Mouse (Mus musculus) C2C12 (cell line): ENCODE results near the gene Cdc34. TPM values are rescaled to one million over a fixed set of nuclear protein-coding genes. Genes with fewer than 3 reads are reported as not detected.
A peak's percentile ranks its signal among the peaks of the same experiment; 100 is the strongest.

Experiments
- H3K27me3 ChIP-seq: one replicate; pipeline ENCODE4 v1.6.1; 2011; ENCODE audit not compliant: control insufficient read depth, insufficient read depth, insufficient read length
- H3K36me3 ChIP-seq: one replicate; pipeline ENCODE4 v1.6.1; 2011; ENCODE audit not compliant: control insufficient read depth, insufficient read depth
- H3K4me3 ChIP-seq: one replicate; pipeline ENCODE4 v1.5.1; 2011; ENCODE audit warnings: mild to moderate bottlenecking, control low read depth; ENCODE audit not compliant: poor library complexity, insufficient read depth, severe bottlenecking
- H3K79me2 ChIP-seq: one replicate; pipeline ENCODE4 v1.6.1; 2011; ENCODE audit not compliant: control insufficient read depth, insufficient read depth
- H3K79me3 ChIP-seq: one replicate; pipeline ENCODE4 v1.6.1; 2011; ENCODE audit warnings: low read depth, control low read depth
- H3ac ChIP-seq: one replicate; pipeline ENCODE3; 2011; ENCODE audit warnings: low read depth; ENCODE audit not compliant: control insufficient read depth, insufficient read length
- CEBPB ChIP-seq: IDR thresholded peaks from one replicate; pipeline ENCODE4 v1.6.1; 2011; ENCODE audit warnings: low read depth, mild to moderate bottlenecking, control low read depth, moderate library complexity
- CTCF ChIP-seq: IDR thresholded peaks from one replicate; pipeline ENCODE4 v1.5.1; 2011; ENCODE audit not compliant: control insufficient read depth, insufficient read depth, insufficient read length
- FOSL1 ChIP-seq: IDR thresholded peaks from one replicate; pipeline ENCODE4 v1.8.0; 2011; ENCODE audit warnings: mild to moderate bottlenecking, low read length; ENCODE audit not compliant: poor library complexity, insufficient read depth, severe bottlenecking
- MAX ChIP-seq: IDR thresholded peaks from one replicate; pipeline ENCODE4 v1.6.1; 2011; ENCODE audit warnings: mild to moderate bottlenecking, control low read depth
- MYOD1 ChIP-seq: IDR thresholded peaks from one replicate; pipeline ENCODE4 v1.6.1; 2011; ENCODE audit warnings: low read depth; ENCODE audit not compliant: control insufficient read depth, insufficient read length
- MYOG ChIP-seq: IDR thresholded peaks from one replicate; pipeline ENCODE4 v1.6.1; 2011; ENCODE audit not compliant: control insufficient read depth, insufficient read length; ENCODE audit errors: extremely low read depth
- USF1 ChIP-seq: IDR thresholded peaks from one replicate; pipeline ENCODE4 v1.6.1; 2011; ENCODE audit warnings: low read depth, mild to moderate bottlenecking, control low read depth, moderate library complexity
- polyA plus RNA-seq: library from polyadenylated mRNA; unstranded; fragments of >200 nt; fragmentation: generic; extraction: Trizol; gene quantifications from one replicate; pipeline ENCODE4 v1.2.1, GENCODE M21; 2012; ENCODE audit warnings: missing spikeins

The Cdc34 gene
- polyA plus RNA-seq, 1 experiment = 235 TPM

- no peak overlapping the region for H3K4me3 ChIP-seq
- no peaks in the 10 kb centered on the region for H3K36me3 ChIP-seq
- no peak overlapping the region for H3ac ChIP-seq
- no peaks in the 10 kb centered on the region for H3K79me3 ChIP-seq
- no peak for TF ChIP-seq MAX
- no peak for TF ChIP-seq USF1
- TF ChIP-seq MYOG = no peak
- no peak for TF ChIP-seq MYOD1
- no peak for TF ChIP-seq CEBPB
- no peak for TF ChIP-seq FOSL1
- TF ChIP-seq CTCF = no peak
- peaks cover 22% of the 10 kb centered on the region for H3K27me3 ChIP-seq
- H3K79me2 ChIP-seq = no peaks in the 10 kb centered on the region
Measured at GRCm38 (mm10) chr10:79638486-79639204, 43.4 kb upstream of the Cdc34 start.

- no peak for TF ChIP-seq MAX
- TF ChIP-seq CTCF = no peak
- no peak for TF ChIP-seq MYOG
- no peak for TF ChIP-seq USF1
- TF ChIP-seq FOSL1 = no peak
- TF ChIP-seq MYOD1 = no peak
- TF ChIP-seq CEBPB = no peak
- H3K79me2 ChIP-seq = no peaks in the 10 kb centered on the region
- H3K27me3 ChIP-seq = peaks cover 33% of the 10 kb centered on the region
- H3K36me3 ChIP-seq = no peaks in the 10 kb centered on the region
- no peak within 1 kb of the TSS for H3ac ChIP-seq
- H3K79me3 ChIP-seq = no peaks in the 10 kb centered on the region
- no peak within 1 kb of the TSS for H3K4me3 ChIP-seq
Measured at GRCm38 (mm10) chr10:79645711-79646110, 36.3 kb upstream of the Cdc34 start, which contains the start of gene Odf3l2. TSS of gene Odf3l2 (minus strand) at chr10:79645738.

GRCm38 (mm10) chr10:79649070-79649751, 32.8 kb upstream of the Cdc34 start:
- Histone ChIP-seq H3K27me3 (peaks cover 42% of the 10 kb centered on the region), H3K4me3 (no peak overlapping the region), H3K36me3 (no peaks in the 10 kb centered on the region), H3ac (no peak overlapping the region), H3K79me2 (no peaks in the 10 kb centered on the region), H3K79me3 (no peaks in the 10 kb centered on the region)
- TF ChIP-seq CTCF (peak; percentile 54), USF1 (no peak)

GRCm38 (mm10) chr10:79652789-79653188, 29.2 kb upstream of the Cdc34 start:
- H3K27me3 ChIP-seq = peaks cover 39% of the 10 kb centered on the region
- no peak overlapping the region for H3ac ChIP-seq
- H3K79me3 ChIP-seq = no peaks in the 10 kb centered on the region
- TF ChIP-seq MAX (no peak), CEBPB (no peak), CTCF (no peak), MYOG (no peak)
- H3K79me2 ChIP-seq = no peaks in the 10 kb centered on the region
- H3K4me3 ChIP-seq = no peak overlapping the region
- H3K36me3 ChIP-seq = no peaks in the 10 kb centered on the region

- no peak overlapping the region for H3ac ChIP-seq
- H3K27me3 ChIP-seq = peaks cover 40% of the 10 kb centered on the region
- H3K36me3 ChIP-seq = no peaks in the 10 kb centered on the region
- H3K4me3 ChIP-seq = no peak overlapping the region
- no peaks in the 10 kb centered on the region for H3K79me3 ChIP-seq
- H3K79me2 ChIP-seq = no peaks in the 10 kb centered on the region
- no peak for TF ChIP-seq CEBPB
- TF ChIP-seq MYOG = no peak
- TF ChIP-seq MAX = no peak
- TF ChIP-seq MYOD1 = no peak
- no peak for TF ChIP-seq USF1
- TF ChIP-seq FOSL1 = no peak
- no peak for TF ChIP-seq CTCF
Measured at GRCm38 (mm10) chr10:79654946-79655395, 27.0 kb upstream of the Cdc34 start.

- no peak overlapping the region for H3K4me3 ChIP-seq
- no peak overlapping the region for H3ac ChIP-seq
- peaks cover 26% of the 10 kb centered on the region for H3K27me3 ChIP-seq
- no peaks in the 10 kb centered on the region for H3K79me2 ChIP-seq
- no peaks in the 10 kb centered on the region for H3K36me3 ChIP-seq
- no peak for TF ChIP-seq USF1
- no peak for TF ChIP-seq FOSL1
- no peak for TF ChIP-seq MAX
- no peak for TF ChIP-seq CEBPB
- no peak for TF ChIP-seq MYOD1
- no peak for TF ChIP-seq MYOG
- TF ChIP-seq CTCF = no peak
- H3K79me3 ChIP-seq = no peaks in the 10 kb centered on the region
Measured at GRCm38 (mm10) chr10:79658829-79659228, 23.2 kb upstream of the Cdc34 start.
